Mouse (Mus musculus): Measurements from ENCODE around the gene Hlx. TPM values are rescaled to one million over a fixed set of nuclear protein-coding genes. Genes with fewer than 3 reads are reported as not detected.

The Hlx gene
- total and polyA plus RNA-seq, 2 experiments from 2014 or later, result 1.8 to 2.3 TPM

DNA sequence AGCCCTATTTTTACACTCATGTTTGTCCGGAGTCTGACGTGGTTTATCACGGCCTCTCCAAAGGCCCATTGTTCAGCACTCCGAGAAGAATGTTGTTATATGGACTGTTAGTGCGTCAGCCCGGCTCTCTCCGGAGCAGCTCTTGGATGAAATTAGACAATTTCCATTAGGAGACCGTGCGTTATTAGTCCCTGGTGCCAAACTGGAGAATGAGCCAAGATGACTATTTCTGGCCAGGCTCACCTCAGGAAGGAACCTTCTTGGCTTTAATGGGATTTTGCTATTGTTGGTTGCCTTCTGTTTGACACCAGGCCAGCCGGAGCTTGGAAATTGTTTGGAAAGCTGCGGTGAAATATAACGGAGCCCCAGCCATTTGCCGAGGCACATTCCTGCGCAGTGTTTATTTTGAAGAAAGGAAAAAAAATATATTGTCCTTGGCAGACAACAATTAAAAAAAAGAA, 16.3 kb upstream of the Hlx start:
- H3K4me2 ChIP-seq (ENCODE audit: low read depth, low read length), result 0 out of 2 replicates have a peak overlapping the region, but pooled peaks have one; percentile 28
- H3K27me3 ChIP-seq (ENCODE audit: insufficient read depth, low read length), result no peaks in the 10 kb centered on the region; the same call in 1 of the 2 replicates
- ATAC-seq, result no peak
- H3K4me3 ChIP-seq (ENCODE audit: low read length), result no peak overlapping the region
- DNase-seq (ENCODE audit: low spot score), result peak; percentile 28
- 35% methylated on average over 14 of the region's 14 CpGs for WGBS
- no peak for TF ChIP-seq CTCF (IDR thresholded peaks at IDR 0.05; ENCODE audit: low read depth)
- no peak overlapping the region for H3K27ac ChIP-seq
- H3K9ac ChIP-seq (replicated peaks; ENCODE audit: low read length), result no peak overlapping the region
- no peaks in the 10 kb centered on the region for H3K4me1 ChIP-seq (ENCODE audit: insufficient read depth, low read length)
- H3K36me3 ChIP-seq (ENCODE audit: insufficient read depth, low read length), result no peaks in the 10 kb centered on the region
- H3K9me3 ChIP-seq (ENCODE audit: low read length), result no peaks in the 10 kb centered on the region

DNA sequence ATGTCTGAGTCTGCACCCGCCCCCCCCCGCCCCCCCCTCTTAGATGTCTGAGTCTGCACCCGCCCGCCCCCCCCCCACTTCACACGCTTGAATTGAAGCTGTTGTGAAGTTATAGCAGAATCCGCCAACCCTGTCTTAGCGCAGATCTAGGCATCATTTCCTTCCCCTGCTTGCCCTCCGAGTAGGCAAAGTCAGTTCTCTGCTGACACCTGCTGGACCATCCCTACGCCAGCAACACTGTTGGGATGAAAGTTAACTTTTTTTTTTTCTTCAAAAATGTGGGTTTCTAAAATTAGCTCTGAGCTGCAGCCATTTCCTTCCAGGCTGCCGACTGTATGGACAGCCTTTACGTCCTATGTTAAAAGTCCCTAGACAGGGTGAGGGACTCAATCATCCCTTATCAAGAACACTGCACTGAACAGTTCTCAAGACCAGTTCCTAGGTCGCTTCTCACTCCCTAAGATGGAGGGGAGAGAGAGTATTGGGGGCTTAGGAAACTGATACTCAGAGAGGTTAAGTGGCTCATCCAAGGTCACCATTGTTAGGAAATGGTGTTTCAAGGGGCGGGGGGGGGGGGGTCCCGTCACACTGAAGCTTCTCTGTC, 5.6 kb upstream of the Hlx start:
- ATAC-seq (peak; percentile 75; the same call in 1 of the 2 replicates), DNase-seq (ENCODE audit: low spot score) (peak; percentile 86)
- Histone ChIP-seq H3K4me2 (ENCODE audit: low read depth, low read length) (no peak overlapping the region), H3K4me1 (ENCODE audit: insufficient read depth, low read length) (no peaks in the 10 kb centered on the region), H3K4me3 (ENCODE audit: low read length) (no peak overlapping the region), H3K27ac (no peak overlapping the region), H3K27me3 (ENCODE audit: insufficient read depth, low read length) (peaks cover 27% of the 10 kb centered on the region), H3K36me3 (ENCODE audit: insufficient read depth, low read length) (no peaks in the 10 kb centered on the region), H3K9ac (replicated peaks; ENCODE audit: low read length) (no peak overlapping the region), H3K9me3 (ENCODE audit: low read length) (no peaks in the 10 kb centered on the region)
- peak; percentile 88 for TF ChIP-seq CTCF (IDR thresholded peaks at IDR 0.05; ENCODE audit: low read depth)
- 6% methylated on average over 14 of the region's 14 CpGs for WGBS

DNA sequence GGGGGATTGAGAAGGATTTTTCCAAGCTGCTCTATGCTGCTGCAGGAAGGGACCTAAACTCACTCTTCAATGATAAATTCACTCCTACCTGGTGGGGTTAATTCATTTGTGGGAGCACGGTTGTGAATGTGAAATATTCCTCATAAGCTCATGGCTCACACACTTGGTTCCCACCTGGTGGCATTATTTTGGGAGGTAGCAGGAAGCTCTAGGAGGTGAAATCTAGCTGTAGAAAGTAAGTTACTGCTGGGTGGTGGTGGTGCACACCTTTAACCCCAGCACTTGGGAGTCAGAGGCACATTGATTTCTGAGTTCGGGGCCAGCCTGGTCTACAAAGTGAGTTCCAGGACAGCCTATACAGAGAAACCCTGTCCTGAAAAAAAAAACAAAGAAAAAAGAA, 4.8 kb upstream of the Hlx start:
- Histone ChIP-seq H3K9me3 (ENCODE audit: low read length) (no peaks in the 10 kb centered on the region), H3K9ac (replicated peaks; ENCODE audit: low read length) (no peak overlapping the region), H3K4me3 (ENCODE audit: low read length) (no peak overlapping the region), H3K4me1 (ENCODE audit: insufficient read depth, low read length) (no peaks in the 10 kb centered on the region), H3K4me2 (ENCODE audit: low read depth, low read length) (no peak overlapping the region), H3K27me3 (ENCODE audit: insufficient read depth, low read length) (peaks cover 32% of the 10 kb centered on the region), H3K27ac (no peak overlapping the region), H3K36me3 (ENCODE audit: insufficient read depth, low read length) (no peaks in the 10 kb centered on the region)
- TF ChIP-seq CTCF (IDR thresholded peaks at IDR 0.05; ENCODE audit: low read depth), result no peak
- DNase-seq (ENCODE audit: low spot score) (no peak), ATAC-seq (no peak)
- 31% methylated on average over 2 of the region's 2 CpGs for WGBS

DNA sequence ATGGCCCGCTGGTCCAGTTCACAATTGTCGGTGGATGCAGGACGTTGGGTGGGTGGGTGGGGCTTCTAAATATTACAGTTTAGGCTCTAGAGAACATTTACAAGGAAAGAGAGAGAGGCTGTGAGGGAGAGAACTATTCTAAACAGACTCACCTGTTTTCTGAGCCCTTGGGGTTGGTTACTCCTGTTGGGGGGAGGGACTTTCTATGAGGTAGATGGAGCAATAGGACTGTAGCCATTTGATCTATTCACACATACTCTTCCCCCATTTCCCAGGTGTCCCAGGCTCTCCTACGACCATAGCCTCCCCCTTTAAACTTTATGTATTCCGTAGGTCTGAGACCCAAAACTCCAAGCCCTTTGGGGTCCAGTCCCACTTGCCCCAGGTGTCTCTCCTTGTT, 3.8 kb upstream of the Hlx start:
- no peak for TF ChIP-seq CTCF (IDR thresholded peaks at IDR 0.05; ENCODE audit: low read depth)
- no peaks in the 10 kb centered on the region for H3K9me3 ChIP-seq (ENCODE audit: low read length)
- no peak overlapping the region for H3K27ac ChIP-seq
- H3K9ac ChIP-seq (replicated peaks; ENCODE audit: low read length), result no peak overlapping the region
- ATAC-seq (no peak), DNase-seq (ENCODE audit: low spot score) (no peak)
- no peaks in the 10 kb centered on the region for H3K4me1 ChIP-seq (ENCODE audit: insufficient read depth, low read length)
- WGBS, result 11% methylated on average over 5 of the region's 5 CpGs
- no peaks in the 10 kb centered on the region for H3K36me3 ChIP-seq (ENCODE audit: insufficient read depth, low read length)
- H3K4me3 ChIP-seq (ENCODE audit: low read length), result no peak overlapping the region
- no peak overlapping the region for H3K4me2 ChIP-seq (ENCODE audit: low read depth, low read length)
- peaks cover 32% of the 10 kb centered on the region for H3K27me3 ChIP-seq (ENCODE audit: insufficient read depth, low read length)

DNA sequence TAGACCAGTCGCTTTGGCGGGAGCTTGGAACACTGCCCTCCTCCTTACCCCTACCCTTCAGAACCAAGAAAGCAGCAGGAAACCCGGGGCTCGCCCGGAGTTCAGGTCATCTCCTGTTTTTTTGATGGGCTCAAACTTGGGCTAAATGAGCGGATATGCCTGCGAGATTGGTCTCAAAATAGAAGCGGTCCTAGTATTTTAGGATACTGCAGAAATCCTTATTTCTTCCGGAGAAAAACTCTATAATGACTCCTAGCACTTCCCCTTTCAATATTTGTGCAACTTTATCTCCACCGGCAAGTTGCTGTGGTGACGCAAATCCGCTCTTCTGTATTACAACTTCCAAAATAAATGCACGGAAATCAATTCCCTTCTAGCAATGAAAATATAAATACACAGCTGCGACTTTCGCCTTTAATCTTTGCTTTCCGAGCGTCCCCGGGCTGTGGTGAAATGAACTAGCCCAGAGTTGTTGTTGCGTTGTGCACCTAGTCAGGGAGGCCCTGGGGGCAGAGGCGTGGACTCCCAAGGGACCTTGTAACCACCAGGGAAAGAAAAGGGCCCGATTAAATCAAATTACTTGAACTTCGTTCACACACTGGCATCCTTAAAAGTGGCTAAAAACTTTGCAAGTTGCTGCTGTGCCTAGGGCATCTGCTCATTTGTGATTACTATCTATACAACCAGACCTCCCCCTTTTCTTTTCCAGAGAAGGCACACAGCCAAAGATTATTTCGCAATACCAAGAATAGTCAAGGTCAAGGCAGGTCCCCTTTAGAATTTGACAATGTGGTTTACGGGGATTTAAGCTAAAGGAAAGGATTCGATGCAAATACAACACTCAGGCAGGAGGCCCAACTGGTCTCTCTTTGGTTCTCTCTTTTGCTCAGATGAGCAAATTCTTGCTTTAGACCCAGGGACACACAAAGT, 2.8 kb upstream of the Hlx start:
- H3K9me3 ChIP-seq (ENCODE audit: low read length), result no peaks in the 10 kb centered on the region
- no peak overlapping the region for H3K9ac ChIP-seq (replicated peaks; ENCODE audit: low read length)
- H3K4me2 ChIP-seq (ENCODE audit: low read depth, low read length), result no peak overlapping the region
- ATAC-seq (no peak), DNase-seq (ENCODE audit: low spot score) (no peak)
- H3K4me1 ChIP-seq (ENCODE audit: insufficient read depth, low read length), result no peaks in the 10 kb centered on the region
- peaks cover 32% of the 10 kb centered on the region for H3K27me3 ChIP-seq (ENCODE audit: insufficient read depth, low read length)
- H3K36me3 ChIP-seq (ENCODE audit: insufficient read depth, low read length), result no peaks in the 10 kb centered on the region
- no peak for TF ChIP-seq CTCF (IDR thresholded peaks at IDR 0.05; ENCODE audit: low read depth)
- 8% methylated on average over 25 of the region's 25 CpGs for WGBS
- no peak overlapping the region for H3K4me3 ChIP-seq (ENCODE audit: low read length)
- no peak overlapping the region for H3K27ac ChIP-seq

DNA sequence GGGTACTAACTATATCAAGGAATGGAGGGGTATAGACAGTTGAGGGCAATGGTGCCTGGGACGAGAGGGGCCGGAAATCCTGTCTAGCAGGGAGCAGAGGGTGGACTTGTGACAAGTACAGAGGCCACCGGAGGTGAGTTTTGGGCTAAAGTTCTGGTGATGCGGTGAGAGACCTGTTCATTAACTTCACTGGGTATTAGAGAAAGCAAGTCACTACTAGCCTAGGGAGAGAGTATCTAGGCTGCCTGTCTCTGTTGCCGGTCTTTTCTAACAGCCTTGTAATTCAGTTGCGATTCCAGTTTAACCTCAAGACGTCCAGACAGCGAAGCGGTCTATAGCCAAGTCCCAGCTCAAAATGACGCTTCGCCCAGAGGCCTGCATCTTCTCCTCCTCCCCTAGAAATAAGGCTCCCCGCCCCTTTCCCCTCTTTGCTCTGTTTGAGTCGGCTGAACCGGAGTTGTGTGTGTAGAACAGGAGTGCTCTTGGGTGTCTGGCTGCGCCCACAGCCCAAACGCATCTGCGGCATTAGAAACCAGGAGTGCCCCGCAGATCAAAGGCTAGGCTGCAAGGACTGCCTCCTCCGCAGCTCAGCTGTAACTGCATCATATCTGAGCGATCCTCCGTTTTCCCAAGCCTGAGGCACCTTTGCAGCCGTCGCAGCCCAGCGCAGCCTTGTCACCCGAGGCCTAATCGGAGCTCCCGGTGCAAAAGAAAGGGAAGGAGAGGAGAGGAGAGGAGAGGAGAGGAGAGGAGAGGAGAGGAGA, 1.8 kb upstream of the Hlx start:
- Histone ChIP-seq H3K4me3 (ENCODE audit: low read length) (no peak overlapping the region), H3K4me2 (ENCODE audit: low read depth, low read length) (peak overlapping the region; percentile 62; the same call in 1 of the 2 replicates)
- TF ChIP-seq CTCF (IDR thresholded peaks at IDR 0.05; ENCODE audit: low read depth), result no peak

More for the DNA sequence above, 1.8 kb upstream of the Hlx start:
- WGBS, result under 1% methylated on average over 26 of the region's 27 CpGs
- H3K9ac ChIP-seq (replicated peaks; ENCODE audit: low read length), result no peak overlapping the region
- H3K36me3 ChIP-seq (ENCODE audit: insufficient read depth, low read length), result no peaks in the 10 kb centered on the region
- no peak for ATAC-seq
- H3K27ac ChIP-seq, result no peak overlapping the region
- no peaks in the 10 kb centered on the region for H3K4me1 ChIP-seq (ENCODE audit: insufficient read depth, low read length)
- H3K9me3 ChIP-seq (ENCODE audit: low read length), result no peaks in the 10 kb centered on the region
- DNase-seq (ENCODE audit: low spot score), result no peak
- H3K27me3 ChIP-seq (ENCODE audit: insufficient read depth, low read length), result peaks cover 40% of the 10 kb centered on the region

All from hindbrain, postnatal 0 days (tissue).